Mouse (Mus musculus): ENCODE results near the gene Pibf1.

DNA sequence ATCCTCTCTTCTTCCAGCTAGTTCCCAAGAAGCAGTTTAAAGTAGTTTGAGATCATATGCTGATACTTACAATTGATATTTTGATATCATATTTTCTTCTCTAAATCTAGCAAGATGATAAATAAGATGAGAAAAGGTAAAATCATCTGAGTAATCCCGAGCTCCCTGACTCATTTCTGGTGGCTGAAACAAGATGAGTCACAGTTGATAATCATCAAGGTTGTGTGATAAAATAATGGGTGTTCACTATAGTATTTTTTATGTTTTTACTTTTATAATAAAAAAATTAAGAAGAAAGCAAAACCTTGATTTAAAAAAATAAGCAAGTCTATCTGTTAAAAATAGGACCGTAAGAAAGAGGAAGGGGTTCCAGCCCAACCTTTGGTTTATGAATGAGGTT, 34.8 kb downstream of the Pibf1 start:
- TF ChIP-seq CTCF (IDR thresholded peaks at IDR 0.05; ENCODE audit: insufficient read depth, low read length) (no peak), POLR2A (IDR thresholded peaks at IDR 0.05; ENCODE audit: borderline replicate concordance, extremely low read depth, low read depth, low read length) (no peak)

Measured in lung, adult 2 months (tissue).